ENCODE assay signal across 19 mouse cellular contexts in genomic region chr1:135868570-135868969, GRCm38 (mm10). TPM values are rescaled to one million over a fixed set of nuclear protein-coding genes. Genes with fewer than 3 reads are reported as not detected.
"Had no signal": no experiment of that assay in that cellular context is flagged by ENCODE, and none has a peak within 500 bp of the region (broad histone marks: within the 10 kb centered on the region; RNA-seq: fewer than 3 reads in every experiment).

No protein-coding gene starts in this region.

- H3K27me3 ChIP-seq: neural tube, embryonic 12.5 days; neural tube, embryonic 13.5 days; neural tube, embryonic 15.5 days; stomach, embryonic 15.5 days had no signal

- DNase-seq: retina, postnatal 1 day; right cerebral cortex, adult 18-20 months; right cerebral cortex, postnatal 14 days; right cerebral cortex, postnatal 25 days; right cerebral cortex, postnatal 4 days; spleen, adult 18-20 months; thymus, adult 18-20 months; thymus, adult 2 months; thymus, postnatal 25 days; thymus, postnatal 36 days; thymus, postnatal 4 days had no signal

- H3K9me3 ChIP-seq: neural tube, embryonic 12.5 days; neural tube, embryonic 13.5 days; neural tube, embryonic 15.5 days; stomach, embryonic 15.5 days had no signal

- H3K36me3 ChIP-seq: neural tube, embryonic 12.5 days; neural tube, embryonic 13.5 days; neural tube, embryonic 15.5 days; stomach, embryonic 15.5 days had no signal

- H3K27ac ChIP-seq: neural tube, embryonic 12.5 days; neural tube, embryonic 13.5 days; neural tube, embryonic 15.5 days; stomach, embryonic 15.5 days; stomach, postnatal 0 days had no signal

- H3K4me3 ChIP-seq: neural tube, embryonic 12.5 days; neural tube, embryonic 13.5 days; neural tube, embryonic 15.5 days; stomach, embryonic 15.5 days had no signal

- H3K4me2 ChIP-seq: neural tube, embryonic 12.5 days; neural tube, embryonic 13.5 days; neural tube, embryonic 15.5 days; stomach, embryonic 15.5 days had no signal

- H3K4me1 ChIP-seq: neural tube, embryonic 12.5 days; neural tube, embryonic 13.5 days; neural tube, embryonic 15.5 days; stomach, embryonic 15.5 days had no signal

RNA-seq across cellular contexts. Expression of gene Tnnt2, which starts 32.4 kb away (rescaled TPM):
- total RNA-seq: neutrophil, adult 5-6 weeks had no signal

RNA-seq across cellular contexts. Expression of gene Pkp1, which starts 50.4 kb away (rescaled TPM):
- total RNA-seq: neutrophil, adult 5-6 weeks had no signal
- polyA plus RNA-seq: neural tube, embryonic 14.5 days; spleen, adult 2 months had no signal
